Mouse (Mus musculus) cerebellum, postnatal 10 days (tissue): Measurements from ENCODE around the gene Cep41.

Experiments used
- DNase-seq, 2 experiments: peaks; one replicate each; pipeline ENCODE4 v3.0.0; 2021; ENCODE audit warnings: mixed read lengths in 2 of 2

The Cep41 gene

DNA sequence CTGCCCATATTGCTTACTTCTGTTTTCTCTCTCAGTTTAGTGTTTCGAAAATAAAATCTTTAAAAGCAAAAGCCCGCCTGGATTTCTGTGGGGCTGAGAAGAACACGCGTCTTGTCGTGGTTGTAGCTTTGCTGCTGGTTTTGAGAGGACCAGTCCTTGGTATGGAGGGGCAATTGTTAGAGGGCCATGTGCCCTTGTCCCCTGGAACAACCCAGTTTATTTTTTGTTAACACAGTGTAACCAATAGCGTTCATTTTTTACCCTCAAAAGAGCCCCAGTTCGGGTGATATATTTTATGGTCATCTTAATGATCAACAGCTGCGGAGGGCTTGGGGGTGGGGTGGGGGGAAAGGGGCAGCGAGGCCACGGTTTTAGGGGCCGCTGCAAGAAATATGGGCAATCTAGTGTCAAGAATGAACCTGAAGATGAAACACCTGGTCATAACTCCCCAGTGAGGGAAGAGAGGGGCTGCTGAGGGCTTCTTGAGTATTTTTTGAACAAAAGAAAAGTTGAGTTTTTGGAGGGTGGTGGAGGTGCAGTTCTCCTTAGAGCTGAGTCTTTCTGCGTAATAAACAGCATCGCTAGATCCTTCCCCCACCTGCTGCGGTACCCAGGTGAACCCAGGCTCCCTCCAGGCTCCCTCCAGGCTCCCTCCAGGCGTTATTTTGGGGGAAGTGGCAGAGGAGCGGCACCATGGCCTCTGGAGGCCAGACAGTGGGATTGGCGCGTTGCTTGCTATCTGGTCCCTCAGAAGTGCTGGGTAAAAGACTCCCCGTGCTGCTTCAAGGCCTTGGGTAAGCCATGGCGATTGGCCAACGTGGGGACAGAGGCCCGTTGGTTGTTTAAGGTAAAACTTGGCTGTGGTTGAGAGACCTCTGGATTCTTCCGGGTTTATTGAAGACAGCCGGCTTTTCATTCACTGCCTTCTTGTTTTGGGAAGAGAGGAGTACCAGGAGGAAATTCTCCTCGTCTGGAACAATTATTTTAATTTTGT lies 17.1 kb upstream of the Cep41 start:
- DNase-seq = no peak

DNA sequence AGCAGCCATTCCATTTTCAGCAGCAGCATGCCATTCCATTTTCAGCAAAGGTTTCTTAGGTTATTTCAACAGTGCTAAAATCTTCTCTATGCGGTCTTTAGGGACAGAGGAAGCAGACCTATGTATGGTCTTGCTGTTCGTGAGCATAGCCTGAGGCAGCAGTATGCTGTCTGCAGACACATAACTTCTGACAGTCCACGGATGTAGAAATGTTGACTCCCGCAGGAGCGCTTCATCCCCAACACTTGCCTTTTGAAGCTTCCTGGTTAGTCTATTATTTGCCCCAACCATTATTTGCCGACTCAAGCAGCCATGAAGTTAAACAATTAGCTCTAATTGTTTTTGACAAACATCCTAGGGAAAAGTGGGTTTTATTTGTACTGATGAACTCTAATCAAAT lies 15.6 kb upstream of the Cep41 start:
- no peak for DNase-seq

DNA sequence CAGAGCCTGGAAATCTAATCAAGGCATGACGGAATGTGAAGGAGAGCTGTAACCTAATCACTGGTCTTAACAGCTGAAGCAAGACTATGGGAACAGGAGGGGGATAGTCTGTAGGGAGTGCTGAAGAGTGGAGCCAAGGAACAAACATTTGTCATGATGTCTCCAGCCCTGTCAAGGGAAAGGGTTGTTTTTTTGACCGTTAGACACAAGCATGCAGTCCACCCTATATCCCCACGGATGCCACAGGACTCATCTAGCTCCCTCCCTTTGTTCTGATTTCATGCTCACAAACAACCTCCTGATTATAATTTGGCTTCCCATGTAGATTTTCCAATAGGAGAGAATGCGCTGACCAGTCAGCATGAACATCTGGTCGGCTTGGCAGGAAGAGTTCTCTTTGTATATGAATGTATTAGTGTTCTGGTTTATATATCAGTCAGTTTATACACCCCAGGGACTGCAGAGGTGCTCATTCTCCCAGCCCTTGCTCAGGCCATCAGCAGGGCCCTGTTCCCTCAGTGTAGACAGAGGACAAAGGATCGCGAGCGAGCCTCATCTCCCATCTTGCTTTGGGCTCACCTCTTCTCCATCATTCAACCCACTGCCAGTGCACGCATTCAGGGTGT lies 10.5 kb upstream of the Cep41 start:
- no peak for DNase-seq

DNA sequence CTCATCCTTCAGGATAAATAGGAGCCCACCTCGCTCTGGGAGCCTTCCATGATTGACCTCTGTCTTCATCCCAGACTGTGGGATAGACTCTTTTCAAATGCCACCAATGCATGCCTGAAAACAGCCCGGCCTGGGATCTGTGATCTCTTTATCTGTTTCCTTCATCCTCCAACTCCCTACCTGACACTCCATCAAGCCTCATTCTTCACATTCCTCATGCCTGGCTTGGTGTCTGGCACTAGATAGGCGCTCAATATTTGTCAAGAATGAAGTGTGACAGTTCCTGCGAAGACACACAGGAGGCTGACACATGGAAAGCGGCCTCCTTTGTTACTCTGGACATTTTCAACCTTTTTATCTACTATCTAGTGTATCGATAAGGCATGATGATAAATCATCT lies 9.9 kb upstream of the Cep41 start:
- DNase-seq = peak; percentile 46 to 62

DNA sequence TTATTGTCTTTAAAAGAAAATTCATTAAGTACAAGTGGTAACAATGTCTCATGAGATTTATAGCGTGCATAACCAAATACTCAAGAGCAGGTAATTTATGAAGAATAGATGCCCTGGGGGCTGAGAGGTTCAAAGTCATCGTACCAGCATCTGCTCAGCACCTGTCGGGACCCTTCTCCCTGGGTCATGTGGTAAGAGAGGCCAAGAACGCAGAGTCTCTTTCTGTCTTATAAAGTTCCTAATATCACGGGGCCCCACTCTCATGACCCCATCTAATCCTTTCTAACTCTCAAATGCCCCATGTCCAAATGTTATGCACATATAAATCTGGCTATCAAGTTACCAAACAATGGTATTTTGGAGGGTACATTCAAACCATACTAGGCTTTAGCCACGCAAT lies 9.3 kb upstream of the Cep41 start:
- no peak for DNase-seq

DNA sequence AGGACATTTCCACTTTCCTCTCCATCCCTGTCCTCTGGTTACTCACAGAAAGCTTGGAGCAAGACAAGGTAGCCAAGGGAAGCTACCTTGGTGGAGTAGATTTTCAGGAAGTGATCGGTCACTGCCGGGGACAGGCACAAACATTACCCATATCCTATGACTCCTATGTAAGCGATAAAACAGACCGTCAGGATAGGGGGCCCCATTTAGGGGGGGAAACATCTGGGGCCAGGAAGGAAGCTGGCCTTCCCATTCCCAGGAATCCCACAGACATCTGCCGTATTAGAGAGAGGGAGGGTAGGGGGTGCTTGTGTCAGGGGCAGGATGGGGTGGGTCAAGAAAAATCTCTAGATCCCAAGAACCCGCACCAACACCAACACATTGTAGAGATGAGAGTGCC lies 6.6 kb upstream of the Cep41 start:
- no peak for DNase-seq

DNA sequence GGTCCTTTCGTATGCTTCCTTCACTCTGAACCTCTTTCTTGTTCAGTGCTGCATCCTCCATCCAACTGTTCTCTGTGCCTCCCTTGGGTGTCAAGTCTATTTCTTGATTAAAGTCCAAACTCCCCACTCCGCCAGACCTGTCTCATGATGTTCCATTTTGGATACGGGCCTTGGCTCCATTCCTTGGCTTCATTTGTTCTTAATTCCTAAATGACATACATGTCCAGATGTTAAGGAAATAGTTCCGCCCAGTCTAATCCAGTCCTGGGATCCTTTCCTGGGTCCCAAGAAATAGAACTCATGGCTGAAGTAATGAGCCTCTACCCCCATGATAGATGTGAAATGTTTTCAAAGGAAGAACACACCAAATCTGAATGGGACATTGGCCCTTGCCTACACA lies 4.5 kb upstream of the Cep41 start:
- DNase-seq = no peak

DNA sequence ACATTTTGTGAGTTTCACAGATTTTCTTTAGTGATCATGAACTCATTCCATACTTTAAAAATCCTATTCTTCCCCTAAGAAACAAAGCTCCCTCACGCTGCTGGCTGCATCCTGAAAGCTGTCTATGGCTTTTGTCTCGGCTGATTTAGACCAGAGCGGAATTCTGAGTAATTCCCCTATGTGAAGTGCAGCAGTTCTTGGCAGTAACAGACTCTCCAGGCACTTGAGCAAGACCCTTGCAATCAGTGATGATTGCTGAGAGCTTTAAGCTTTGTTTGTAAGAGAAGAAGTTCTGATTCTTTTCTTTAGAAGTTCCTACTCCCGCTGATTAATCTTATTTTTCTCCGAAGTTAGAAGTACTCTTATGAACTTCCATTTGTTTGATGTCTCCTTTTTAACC lies 3.9 kb upstream of the Cep41 start:
- no peak for DNase-seq

DNA sequence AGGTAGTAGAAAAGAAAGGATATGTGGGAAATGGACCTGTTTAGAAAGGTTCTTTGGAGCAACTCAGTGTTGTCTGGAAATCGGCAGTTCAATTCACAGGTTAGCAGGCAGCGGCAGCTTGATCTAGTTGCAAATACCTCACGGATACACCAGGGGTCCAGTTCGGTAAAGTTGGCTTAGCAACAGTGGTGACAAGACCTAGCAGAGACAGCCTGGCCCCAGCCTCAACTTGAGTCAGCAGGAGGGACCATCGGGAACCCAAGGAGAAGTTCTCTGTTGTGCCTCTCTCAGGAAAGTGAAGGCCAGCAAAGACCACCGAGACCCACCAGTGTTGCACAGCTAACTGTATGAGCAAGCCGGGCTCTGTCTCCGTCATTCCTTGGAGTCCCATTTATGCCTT lies 1.6 kb upstream of the Cep41 start:
- DNase-seq = no peak

DNA sequence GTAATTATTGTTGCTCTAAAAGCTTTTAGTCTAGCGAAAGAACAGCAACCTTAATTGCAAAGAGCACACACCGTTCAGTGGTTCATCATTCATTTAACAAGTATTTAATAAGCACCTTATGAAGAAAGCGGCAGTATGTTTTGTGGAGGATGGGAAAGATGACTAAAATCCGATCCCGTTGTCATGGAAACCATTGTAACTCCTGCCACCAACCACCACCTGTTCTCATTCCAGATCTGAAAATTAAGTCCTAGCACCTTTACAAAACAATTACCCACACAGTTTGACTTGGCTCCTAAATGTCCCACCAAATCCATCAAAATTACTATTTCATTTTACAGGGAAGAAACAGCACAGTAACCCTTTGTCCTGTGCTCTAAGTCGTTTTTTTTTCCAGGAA lies 660 bp upstream of the Cep41 start:
- DNase-seq = peak; percentile 55 to 79

DNA sequence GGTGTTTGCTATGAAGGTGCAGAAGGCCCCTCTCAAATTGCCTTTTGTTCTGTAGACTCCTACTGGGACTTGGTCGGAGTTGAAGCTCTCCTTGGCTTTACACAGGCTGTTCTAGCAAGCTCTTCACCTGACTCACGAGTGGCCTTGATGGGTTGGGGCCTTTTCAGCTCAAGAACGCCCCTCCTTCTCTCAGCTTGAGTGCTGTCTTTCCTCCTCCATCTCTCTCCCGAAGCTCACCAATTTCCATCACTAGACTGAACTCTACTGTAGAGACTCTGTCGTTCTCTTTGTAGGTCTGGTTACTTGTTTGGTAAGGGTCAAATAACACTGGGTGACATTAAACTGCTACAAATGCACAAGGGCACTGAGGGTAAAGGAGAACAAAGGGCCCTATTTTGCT lies 723 bp downstream of the Cep41 start:
- no peak for DNase-seq

DNA sequence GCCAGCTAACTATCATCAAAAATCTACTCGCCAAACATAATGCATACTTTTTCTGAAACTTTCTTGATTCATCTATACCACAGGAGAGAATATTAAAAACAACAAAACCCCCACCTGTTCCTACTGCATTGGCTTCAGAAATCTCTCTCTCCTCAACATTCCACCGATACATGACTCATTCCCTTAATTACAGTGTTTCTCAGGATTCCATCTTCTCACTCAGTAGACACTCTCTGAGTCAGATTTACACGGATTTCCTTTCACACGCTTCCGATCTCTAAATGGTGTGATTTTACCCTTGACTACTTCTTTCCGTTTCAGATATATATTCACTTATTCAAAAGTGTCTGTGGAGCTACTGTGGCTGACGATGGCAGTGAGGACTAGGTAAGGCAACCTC lies 6.4 kb downstream of the Cep41 start:
- no peak for DNase-seq

DNA sequence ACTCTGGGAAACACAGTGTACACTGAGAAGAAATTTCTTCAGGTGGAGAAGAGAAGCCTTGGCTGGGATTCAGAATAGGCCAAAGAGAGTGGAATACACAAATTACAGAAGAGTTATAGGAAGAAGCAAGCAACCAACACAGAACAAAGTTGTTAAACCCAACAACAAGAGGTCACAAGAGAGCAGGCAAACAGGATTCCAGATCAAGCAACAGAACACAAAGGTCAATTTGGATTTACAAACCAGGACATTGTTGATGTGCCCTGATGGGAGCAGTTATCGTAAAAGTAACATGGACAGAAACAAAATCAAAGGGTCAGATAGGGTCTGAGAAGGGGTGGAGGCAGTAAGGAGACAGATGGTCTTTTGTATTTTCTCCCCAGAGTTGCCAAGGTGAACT lies 9.0 kb downstream of the Cep41 start:
- DNase-seq = no peak

DNA sequence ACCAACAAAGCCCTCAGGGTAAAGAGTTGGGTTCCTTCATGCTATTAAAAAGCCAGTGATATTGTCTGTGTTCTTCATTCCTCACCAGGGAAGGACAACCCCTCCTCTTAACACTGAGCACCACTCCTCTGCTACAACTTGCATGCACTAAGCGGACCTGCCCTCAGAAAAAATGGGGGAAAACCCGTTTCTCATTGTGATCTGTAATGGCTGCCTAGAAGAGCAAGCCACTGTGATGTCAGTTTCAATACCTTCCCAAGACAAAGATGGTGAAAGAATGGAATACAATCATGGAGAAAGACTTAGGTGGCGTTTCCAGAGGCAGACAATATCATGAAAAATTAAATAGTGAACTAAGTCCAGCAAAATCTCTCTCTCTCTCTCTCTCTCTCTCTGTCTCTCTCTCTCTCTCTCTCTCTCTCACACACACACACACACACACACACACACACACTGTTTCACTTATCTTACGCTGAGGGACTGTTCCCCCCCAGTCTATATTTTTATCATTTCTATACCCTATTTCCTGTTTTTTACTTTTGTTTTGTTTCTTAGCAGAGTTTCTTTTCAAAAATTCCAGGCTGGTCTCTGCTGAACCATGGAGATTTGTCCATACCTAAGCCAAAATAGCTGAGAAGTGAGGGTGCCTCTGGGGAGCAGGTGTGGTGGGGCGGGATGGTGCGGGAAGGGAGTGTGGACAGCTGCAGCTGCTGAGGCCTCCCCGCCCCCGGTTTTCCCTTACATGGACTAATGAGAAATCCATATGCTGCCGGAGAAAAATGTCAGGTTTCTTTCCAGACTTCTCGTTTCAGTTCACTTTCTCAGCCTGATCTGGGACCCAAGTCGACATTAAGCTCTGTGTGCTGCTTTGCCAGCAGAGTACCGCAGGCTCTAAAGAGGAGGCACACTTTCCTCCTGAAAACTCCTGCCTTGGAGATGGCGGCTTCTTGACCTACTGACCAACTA lies 11.3 kb downstream of the Cep41 start:
- no peak for DNase-seq

DNA sequence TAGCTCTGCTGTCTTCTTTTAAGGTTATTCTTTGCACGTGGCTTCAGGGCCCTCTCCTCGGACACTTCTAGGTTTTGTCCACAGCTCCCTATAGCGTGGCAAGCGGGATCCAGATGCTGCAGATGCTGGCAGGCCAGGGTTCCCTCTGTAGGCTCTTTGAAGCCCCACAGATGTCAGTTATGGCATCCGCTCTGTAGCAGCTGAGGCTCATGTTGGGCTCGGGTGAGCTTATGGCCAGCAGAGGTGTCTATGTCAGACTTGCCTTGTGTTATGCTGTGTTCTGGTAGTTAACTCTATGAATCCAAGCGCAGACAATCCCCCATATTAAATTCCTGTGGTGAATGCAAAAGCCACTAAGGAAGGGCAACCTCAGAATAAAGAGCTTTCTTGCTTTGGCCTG lies 13.1 kb downstream of the Cep41 start:
- DNase-seq = no peak

DNA sequence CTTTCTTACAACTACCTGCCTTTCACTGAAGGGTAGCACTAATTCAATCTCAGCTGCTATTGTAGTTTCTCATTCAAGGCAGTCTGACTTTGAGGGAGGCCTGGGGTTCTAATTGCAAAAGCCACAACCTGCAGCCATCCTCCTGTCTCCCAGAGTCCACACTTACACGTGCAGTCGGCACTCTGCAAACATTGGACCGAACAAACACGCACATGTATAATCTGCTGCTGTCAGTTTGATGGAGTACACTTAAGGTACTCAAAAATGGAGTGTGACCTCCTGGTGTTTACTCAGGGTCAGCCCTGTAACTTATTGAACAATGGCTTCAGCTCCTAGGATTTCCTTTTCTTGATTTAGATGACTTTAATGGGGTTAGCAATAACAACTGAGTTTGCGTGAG lies 14.0 kb downstream of the Cep41 start:
- DNase-seq = no peak

DNA sequence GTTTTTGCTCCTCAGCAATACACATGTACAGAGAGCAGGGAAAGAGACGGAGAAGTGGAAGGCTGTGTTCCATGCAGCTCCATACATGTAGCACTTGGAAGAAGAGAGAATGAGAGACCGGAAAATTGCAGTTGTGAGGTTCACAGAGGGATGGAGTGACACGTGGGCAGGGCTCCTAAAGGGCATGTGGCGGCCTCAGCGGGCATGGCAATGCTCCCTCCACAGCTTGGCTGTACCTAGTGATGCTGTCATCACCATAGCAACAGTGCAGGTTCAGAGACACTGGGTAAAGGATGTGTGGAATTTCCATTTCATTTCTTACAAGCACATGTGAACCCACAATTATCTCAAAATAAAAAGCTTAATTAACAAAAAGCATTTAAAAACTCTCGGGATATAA lies 15.1 kb downstream of the Cep41 start:
- DNase-seq = peak; percentile 82 to 85

DNA sequence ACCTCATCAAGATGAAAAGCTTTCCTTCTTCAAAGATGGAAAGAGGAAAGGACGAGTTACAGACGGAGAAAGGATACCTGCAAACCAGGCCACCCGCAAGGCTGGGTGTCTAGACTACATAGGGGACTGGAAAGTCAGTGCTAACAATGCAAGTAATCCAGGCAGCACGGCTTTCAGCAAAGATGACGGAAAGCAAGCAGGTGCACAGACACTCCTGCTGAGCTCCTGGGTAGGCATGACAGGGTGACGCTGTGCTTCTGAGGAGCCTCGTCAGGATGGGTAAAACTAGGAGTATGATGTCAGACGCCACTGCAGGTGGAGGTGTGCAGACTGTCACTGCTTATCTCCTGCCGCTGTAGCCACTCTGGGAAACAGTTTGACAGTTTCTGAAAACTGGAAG lies 16.0 kb downstream of the Cep41 start:
- no peak for DNase-seq

DNA sequence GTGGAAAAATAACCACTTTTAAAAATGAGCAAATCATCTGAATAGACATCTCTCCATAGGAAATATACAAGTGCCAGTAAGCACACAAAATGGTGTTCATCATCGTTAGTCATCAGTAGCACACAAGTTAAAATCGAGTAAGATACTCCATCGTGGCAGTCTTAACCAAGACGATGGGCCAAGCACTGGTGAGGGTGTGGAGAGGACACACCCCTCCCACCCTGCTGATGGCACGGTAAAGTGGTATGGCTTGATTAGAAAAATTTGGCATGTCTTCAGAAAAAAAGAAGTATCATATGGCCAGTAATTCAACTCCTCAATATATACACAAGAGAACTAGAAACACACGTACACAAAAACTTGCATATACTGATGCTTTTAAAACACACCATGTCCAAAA lies 17.0 kb downstream of the Cep41 start:
- no peak for DNase-seq

DNA sequence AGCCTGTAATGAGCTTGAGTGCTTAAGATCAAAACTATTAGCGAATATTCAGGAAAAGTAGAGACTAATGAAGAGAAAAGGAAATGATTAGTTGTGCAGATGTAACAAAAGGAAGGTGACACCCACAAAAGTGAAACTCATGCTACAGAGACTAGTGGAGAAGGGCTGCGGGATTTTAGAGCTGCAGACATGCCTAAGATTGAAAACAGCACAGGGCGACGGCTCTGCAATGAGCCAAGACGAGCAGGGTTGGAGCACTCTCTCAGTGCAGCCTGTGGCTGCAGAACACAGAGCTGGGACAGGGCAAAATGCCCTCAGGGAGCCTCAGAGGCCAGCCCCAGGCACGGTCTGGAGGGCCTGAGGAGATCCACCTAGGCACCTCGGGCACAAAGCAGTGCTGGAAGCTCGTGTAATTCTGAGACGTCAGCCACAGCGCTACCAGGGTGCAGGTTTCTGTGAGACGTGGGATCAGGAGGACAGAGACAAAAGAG lies 18.2 kb downstream of the Cep41 start:
- DNase-seq = peak; percentile 48 to 56

DNA sequence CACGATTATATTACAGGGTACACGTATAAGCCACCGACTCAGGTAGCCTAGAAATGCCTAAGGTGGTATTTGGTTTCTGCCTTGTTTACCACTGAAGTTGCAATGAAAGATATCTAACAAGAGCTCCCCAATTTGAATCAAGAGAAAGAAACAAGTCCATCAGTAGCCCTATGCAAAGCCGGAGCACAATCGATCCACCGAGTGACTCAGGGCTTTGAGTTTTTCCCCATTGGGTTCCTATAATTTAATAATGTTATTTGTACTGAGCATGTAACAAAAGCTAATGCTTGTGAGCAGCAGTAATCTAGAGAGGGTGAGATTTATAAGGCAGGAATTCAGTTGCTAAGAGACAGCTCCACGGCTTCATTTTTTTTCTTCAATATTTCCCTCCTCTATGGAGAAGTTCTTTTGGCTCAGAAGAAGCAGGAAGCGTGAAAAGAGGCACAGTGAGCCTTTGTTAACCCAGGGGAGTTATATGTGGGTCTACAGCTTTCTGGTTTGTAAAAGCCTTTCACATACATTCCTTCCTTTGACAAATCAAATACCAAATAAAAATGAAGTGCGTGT lies 18.8 kb downstream of the Cep41 start:
- DNase-seq = no peak

DNA sequence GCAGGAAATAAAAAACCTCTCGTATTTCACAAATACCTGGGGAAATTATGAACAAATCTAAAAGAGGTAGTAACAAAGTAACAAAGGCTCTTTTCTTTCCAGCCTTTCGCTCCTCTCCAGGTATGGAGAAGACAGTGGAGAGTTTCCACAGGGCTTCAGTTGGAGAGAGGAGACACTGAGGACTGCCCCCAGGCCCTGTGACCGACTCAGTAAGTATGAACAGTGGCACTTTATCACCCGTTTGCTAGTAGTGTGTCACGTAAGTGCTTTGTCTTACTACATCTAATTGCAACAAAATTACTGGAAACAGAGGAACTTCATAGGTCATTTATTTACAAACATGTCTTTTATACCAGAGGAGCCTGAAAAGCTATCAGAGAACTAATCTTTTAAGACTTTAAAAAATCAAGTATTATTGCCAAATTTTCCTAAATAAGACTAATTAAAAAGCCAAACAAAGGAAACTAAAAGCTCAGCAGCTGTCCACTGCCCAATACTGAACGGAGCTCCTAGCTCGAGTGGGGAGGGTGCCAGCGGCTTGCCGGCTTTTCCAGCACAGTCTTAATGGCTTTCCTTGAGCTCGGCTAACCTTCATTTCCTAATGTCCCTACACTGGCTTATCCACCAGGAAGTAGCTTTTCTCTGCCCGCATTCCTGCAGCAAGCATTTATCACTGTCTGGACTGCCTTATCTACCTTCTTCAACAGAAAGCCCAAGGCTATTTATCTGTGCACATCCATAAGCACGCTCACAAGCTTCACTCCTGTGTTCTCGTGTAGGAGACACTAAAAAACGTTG lies 19.6 kb downstream of the Cep41 start:
- DNase-seq = peak; percentile 71 to 72
